Mouse (Mus musculus): ENCODE measurements around the gene Fam13c. TPM values are rescaled to one million over a fixed set of nuclear protein-coding genes. Genes with fewer than 3 reads are reported as not detected.

Gene Fam13c
- total RNA-seq, 2 experiments from 2014 or later: 39.1 to 39.9 TPM

GRCm38 (mm10) chr10:70505842-70506241 is 65.6 kb downstream of the Fam13c start:
- intact Hi-C loops (cut with DNase I): no loop called here
- DNase-seq (ENCODE audit: extremely low spot score in 1 of 2, low spot score in 2 of 2): no peak

DNA sequence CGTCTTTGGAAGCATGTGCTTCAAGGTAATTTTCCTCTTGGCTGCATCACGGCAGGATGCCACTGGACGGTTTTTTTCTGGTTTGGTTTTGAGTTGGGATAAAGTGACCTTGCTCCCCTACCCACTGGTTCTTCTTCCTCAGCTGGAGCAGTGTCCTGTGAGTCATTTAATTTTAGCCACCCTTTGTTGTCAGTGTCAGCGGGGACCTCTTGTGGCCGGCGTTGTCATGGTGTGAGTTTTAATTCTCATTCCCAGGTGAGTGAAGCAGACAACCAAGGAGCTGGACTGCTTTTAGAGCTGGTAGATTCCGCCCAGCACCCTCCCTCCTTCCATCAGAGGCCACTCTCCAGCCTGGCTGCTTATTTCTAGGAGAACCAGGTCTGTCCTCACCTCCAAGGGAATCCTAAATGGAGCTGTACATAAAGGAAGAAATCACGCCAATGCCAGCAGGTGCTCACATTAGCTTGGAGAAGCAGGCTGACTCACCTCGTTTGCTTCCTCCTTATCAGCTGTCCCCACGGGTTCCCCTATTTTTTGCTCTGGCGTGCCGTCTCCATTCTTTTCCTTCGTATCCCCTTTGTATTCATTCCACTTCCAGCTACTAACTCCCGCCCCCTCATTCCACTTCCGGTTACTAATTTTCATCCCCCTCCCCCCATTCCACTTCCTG is 66.4 kb downstream of the Fam13c start:
- no peak for DNase-seq (ENCODE audit: extremely low spot score in 1 of 2, low spot score in 2 of 2)
- intact Hi-C loops (cut with DNase I): no loop called here

DNA sequence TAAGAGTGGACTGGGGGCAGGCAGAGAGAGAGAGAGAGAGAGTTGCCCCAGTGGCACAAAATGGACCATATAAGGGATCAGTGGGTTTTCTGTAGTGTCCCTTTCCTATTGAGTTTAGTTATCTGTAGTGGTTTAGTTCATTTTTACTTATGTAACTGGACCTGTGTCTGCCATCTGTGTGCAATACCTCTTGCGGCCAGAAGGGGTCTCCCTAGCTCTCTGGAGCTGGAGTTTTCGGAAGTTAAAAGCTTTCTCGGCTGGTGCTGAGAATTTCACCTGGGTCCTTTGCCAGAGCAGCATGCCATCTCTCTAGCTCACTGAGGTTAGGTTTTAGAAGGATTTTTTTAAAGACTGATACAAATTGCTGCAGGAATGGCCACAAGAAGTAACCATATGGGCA is 67.6 kb downstream of the Fam13c start:
- intact Hi-C loops (cut with DNase I): no loop called here
- no peak for DNase-seq (ENCODE audit: extremely low spot score in 1 of 2, low spot score in 2 of 2)

DNA sequence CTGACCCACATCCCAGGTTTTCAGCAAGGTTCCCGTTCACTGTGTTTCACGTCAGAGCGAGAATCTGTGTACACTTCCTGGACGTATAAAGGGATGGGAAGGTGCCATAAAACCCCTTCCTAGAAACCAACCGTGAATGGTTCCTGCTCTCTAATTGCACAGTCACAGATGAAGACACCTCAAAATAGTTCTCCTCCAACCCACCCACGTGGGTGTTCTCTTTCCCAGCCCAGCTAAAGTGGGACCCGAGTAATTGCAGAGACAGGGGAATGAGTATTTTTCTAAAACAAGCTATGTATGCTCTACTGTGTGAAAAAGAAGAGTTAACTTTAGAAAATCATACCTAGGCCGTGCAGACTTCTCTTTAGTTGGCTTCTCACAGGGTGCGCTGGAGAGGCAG is 74.6 kb downstream of the Fam13c start:
- DNase-seq (ENCODE audit: extremely low spot score in 1 of 2, low spot score in 2 of 2): no peak
- intact Hi-C loops (cut with DNase I): no loop called here

DNA sequence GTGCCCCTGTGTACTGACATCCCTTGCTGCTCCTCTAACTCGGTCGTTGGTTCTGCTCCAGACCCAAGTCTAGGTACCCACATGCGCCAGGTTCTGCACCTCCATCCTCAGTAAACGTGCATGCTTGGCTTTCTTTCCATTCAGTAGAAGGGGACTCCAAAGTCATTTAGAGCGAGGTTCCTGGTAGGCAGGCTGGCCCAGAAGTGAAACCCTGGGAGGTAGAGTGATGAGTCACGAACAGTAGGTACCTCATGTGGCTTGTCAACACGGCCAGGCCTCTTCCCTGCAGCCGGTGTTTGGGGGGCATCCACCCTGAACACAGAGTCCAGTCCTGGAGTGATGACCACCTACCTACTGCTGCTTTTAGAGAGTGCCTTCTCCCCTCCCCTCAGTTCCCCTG is 76.4 kb downstream of the Fam13c start:
- intact Hi-C loops (cut with DNase I): no loop called here
- DNase-seq (ENCODE audit: extremely low spot score in 1 of 2, low spot score in 2 of 2): no peak

GRCm38 (mm10) chr10:70519640-70520099 is 79.4 kb downstream of the Fam13c start:
- intact Hi-C loops (cut with DNase I): no loop called here
- DNase-seq (ENCODE audit: extremely low spot score in 1 of 2, low spot score in 2 of 2): no peak

- peak in 1 of 2 experiments; percentile 41 for DNase-seq (ENCODE audit: extremely low spot score in 1 of 2, low spot score in 2 of 2)
- intact Hi-C loops (cut with DNase I): no loop called here
These were observed 80.2 kb downstream of the Fam13c start for GRCm38 (mm10) chr10:70520143-70521131.

DNA sequence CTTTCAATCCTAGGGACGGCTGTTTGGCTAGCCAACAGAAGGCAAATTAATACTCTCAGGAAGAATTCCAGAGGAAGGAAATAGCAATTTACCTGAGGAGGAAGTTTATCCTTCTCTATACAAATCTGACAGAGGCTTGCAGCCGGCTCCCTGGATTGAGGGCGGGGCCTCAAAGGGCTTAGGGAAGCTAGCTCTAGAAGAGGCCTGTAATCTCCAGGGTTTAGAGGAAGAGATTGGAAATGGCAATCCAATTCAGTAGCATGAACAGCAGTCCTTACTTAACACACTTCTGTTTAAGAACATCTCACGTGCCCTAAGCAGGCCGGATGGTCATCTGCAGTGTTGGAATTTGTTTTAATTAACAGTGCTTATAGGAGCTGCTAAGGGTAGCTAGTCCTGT is 81.1 kb downstream of the Fam13c start:
- no peak for DNase-seq (ENCODE audit: extremely low spot score in 1 of 2, low spot score in 2 of 2)
- intact Hi-C loops (cut with DNase I): no loop called here

- no peak for DNase-seq (ENCODE audit: extremely low spot score in 1 of 2, low spot score in 2 of 2)
- intact Hi-C loops (cut with DNase I): loop anchor here (5.0 kb wide), 1 partner anchor 88 kb away; the partner anchor contains the start of gene Fam13c
These were observed 90.0 kb downstream of the Fam13c start for GRCm38 (mm10) chr10:70530185-70530823.

- peak; percentile 42 to 60 for DNase-seq (ENCODE audit: extremely low spot score in 1 of 2, low spot score in 2 of 2)
- intact Hi-C loops (cut with DNase I): loop anchor here (5.0 kb wide), 1 partner anchor 90 kb away; the partner anchor contains the start of gene Fam13c
These were observed 92.0 kb downstream of the Fam13c start for GRCm38 (mm10) chr10:70532249-70532648.

DNA sequence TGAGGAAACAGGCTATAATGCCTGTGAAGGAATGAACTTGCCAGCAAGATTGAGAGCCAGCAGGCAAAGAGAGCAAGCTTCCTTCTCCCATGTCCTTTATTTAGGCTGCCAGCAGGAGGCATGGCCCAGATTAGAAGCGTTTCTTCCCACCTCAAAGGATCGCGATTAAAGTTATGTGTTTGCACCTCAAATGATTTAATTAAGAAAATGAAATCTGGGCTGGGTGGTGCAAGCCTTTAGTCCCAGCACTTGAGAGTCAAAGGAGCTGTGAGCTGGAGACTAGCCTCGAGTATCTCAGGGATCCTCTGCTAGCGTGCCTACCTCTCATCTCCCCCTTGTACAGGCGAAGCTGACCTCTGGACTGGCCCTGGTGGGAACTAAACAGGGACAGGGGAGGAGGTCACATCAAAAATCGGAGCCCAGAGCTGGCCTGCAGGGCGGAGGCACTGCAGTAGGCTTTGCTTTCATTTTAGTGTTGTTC is 93.1 kb downstream of the Fam13c start:
- DNase-seq (ENCODE audit: extremely low spot score in 1 of 2, low spot score in 2 of 2): no peak
- intact Hi-C loops (cut with DNase I): loop anchor here (5.0 kb wide), 1 partner anchor 91 kb away; the partner anchor contains the start of gene Fam13c

DNA sequence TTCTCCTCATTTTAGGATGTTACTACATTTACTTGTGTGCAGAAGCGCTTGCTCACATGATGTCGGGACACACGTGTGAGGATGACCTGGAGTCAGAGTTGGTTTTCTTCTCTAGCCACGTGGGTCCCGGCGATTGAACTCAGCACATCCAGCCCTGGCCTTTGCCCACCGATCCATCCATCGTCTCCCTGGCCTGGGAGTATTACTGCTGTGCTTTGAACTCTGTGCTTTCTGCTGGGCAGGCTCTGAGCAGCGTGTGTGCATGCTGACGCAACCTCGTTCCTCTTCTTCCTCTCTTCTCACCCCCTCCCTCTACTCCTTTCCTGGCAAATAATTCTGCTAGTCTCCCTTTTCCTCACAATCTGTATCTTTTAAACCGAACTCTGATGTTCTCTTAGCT is 93.7 kb downstream of the Fam13c start:
- intact Hi-C loops (cut with DNase I): loop anchor here (5.0 kb wide), 1 partner anchor 92 kb away; the partner anchor contains the start of gene Fam13c
- DNase-seq (ENCODE audit: extremely low spot score in 1 of 2, low spot score in 2 of 2): no peak

DNA sequence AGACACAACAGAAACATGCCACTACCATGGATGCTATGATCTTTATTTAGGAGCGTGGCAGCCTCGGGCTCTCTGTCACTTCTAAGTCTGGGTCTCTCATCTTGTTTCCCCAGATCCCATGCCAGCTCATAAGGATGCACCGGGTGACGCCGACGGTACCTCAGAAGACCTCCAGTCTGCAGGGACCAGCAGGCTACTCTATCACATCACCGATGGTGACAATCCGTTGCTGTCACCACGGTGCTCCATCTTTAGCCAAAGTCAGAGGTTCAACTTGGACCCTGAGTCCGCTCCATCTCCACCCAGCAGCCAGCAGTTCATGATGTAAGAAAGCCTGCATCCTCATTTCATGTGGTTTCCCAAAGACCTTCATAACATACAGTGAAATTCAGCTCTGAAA is 94.3 kb downstream of the Fam13c start:
- intact Hi-C loops (cut with DNase I): loop anchor here (5.0 kb wide), 1 partner anchor 92 kb away; the partner anchor contains the start of gene Fam13c
- DNase-seq (ENCODE audit: extremely low spot score in 1 of 2, low spot score in 2 of 2): no peak

- DNase-seq (ENCODE audit: extremely low spot score in 1 of 2, low spot score in 2 of 2): no peak
- intact Hi-C loops (cut with DNase I): no loop called here
These were observed 95.1 kb downstream of the Fam13c start for GRCm38 (mm10) chr10:70535401-70535800.

DNA sequence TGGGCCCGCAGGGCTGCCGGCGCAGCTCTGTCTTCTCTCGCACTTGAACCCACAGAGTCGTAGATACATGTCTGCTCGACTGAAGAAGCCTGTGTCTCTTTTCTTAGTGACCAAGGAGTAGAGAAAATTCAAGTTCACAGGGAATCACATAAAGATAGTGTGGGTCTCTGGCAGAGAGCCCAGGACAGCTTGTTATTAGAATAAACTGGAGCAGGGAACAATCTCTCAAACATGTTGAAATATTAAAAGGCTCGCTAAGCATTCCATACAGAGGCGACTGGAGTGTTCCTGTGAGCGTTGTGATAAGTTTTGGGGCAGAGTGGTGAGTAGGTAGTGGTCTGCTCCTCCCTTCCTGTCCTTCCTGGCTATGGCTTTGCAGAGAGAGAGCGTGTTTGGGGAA is 97.4 kb downstream of the Fam13c start:
- intact Hi-C loops (cut with DNase I): no loop called here
- no peak for DNase-seq (ENCODE audit: extremely low spot score in 1 of 2, low spot score in 2 of 2)

DNA sequence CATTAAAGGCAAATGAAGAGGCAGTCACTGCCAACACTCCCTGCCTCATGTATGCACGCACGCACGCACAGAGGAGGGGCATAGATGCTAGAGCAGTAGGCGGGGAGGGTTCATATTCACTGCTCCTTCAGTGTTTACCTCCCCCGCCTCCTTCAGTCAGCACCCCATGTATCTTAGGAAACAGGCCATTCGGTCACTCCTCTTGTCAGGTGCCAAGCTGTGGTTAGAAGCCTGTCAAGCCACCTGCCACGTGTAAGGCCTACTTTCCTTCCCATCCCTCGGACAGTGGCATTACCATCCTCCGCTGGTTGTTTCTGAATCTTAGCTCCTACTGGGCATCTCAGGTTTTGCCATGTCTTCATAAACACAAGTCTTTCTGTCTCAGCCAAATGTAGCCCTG is 99.0 kb downstream of the Fam13c start:
- DNase-seq (ENCODE audit: extremely low spot score in 1 of 2, low spot score in 2 of 2): no peak
- intact Hi-C loops (cut with DNase I): no loop called here

DNA sequence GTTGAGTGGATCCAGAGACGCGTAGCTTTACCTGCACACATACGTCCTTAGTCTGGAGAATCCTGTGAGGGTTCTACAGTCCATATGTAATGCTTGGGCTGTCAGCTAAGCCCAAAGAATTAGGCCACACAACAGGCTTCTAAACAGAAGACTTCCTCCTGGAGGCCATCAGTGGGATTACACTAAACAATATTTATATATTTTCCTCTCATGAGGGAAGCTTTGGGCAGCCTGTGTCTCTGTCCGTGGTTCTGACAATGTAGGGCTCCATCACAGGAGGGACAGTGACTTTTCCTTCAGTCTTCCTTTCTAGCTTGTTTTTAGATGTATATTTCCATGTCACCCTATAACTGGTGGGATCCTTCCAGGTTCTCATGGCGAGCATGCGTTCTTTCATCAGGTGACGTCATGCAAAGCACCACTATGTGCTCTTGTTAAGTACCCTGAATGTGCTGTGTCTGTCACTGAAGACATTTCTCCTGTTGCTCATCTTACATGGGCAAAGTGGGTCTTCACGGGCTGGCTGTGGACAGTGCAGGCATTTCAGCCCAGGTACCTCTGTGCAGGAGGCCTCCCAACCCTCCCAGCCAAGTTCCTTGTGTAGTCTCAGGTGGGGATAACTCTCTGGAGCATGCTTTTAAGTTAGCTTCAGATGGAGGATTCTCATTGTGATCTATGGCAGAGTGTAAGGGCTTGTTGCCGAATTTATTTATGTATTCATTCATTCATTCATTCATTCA is 100.3 kb downstream of the Fam13c start:
- intact Hi-C loops (cut with DNase I): loop anchor here (5.0 kb wide), 2 partner anchors 173 to 223 kb away; no protein-coding TSS in a partner anchor
- DNase-seq (ENCODE audit: extremely low spot score in 1 of 2, low spot score in 2 of 2): no peak

- DNase-seq (ENCODE audit: extremely low spot score in 1 of 2, low spot score in 2 of 2): no peak
- intact Hi-C loops (cut with DNase I): loop anchor here (5.0 kb wide), 2 partner anchors 176 to 226 kb away; no protein-coding TSS in a partner anchor
These were observed 102.6 kb downstream of the Fam13c start for GRCm38 (mm10) chr10:70542857-70543256.
